Mouse (Mus musculus): Measurements from ENCODE around the gene Tbxas1. TPM values are rescaled to one million over a fixed set of nuclear protein-coding genes. Genes with fewer than 3 reads are reported as not detected.

The Tbxas1 gene
- polyA plus RNA-seq, 1 experiment from 2014 or later: 2.2 TPM

- no peaks in the 10 kb centered on the region for H3K27me3 ChIP-seq (ENCODE audit: control insufficient read depth, insufficient read depth, low read length)
- H3K27ac ChIP-seq: peak overlapping the region; percentile 51; the same call in 1 of the 2 replicates
- H3K4me2 ChIP-seq (replicated peaks): no peak overlapping the region
- DNase-seq (ENCODE audit: low spot score): no peak
- no peaks in the 10 kb centered on the region for H3K9me3 ChIP-seq (ENCODE audit: control insufficient read depth, low read length)
- 86% methylated on average over 12 of the region's 12 CpGs for WGBS
- no peaks in the 10 kb centered on the region for H3K36me3 ChIP-seq (replicated peaks; ENCODE audit: control insufficient read depth, insufficient read depth)
- no peak for ATAC-seq (ENCODE audit: low FRiP score)
- H3K4me3 ChIP-seq (replicated peaks; ENCODE audit: low read length): no peak overlapping the region
- peaks cover 6% of the 10 kb centered on the region for H3K4me1 ChIP-seq (replicated peaks; ENCODE audit: control insufficient read depth, insufficient read depth, low read length)
- no peak overlapping the region for H3K9ac ChIP-seq
These were observed 184.6 kb downstream of the Tbxas1 start for GRCm38 (mm10) chr6:39059547-39060497.

- 19% methylated on average over 4 of the region's 4 CpGs for WGBS
- no peak overlapping the region for H3K4me3 ChIP-seq (replicated peaks; ENCODE audit: low read length)
- DNase-seq (ENCODE audit: low spot score): no peak
- no peaks in the 10 kb centered on the region for H3K27me3 ChIP-seq (ENCODE audit: control insufficient read depth, insufficient read depth, low read length)
- no peak overlapping the region for H3K9ac ChIP-seq
- peak overlapping the region; percentile 51 for H3K27ac ChIP-seq
- H3K4me2 ChIP-seq (replicated peaks): no peak overlapping the region
- H3K36me3 ChIP-seq (replicated peaks; ENCODE audit: control insufficient read depth, insufficient read depth): no peaks in the 10 kb centered on the region
- H3K4me1 ChIP-seq (replicated peaks; ENCODE audit: control insufficient read depth, insufficient read depth, low read length): peaks cover 6% of the 10 kb centered on the region
- peak; percentile 35; the same call in 1 of the 2 replicates for ATAC-seq (ENCODE audit: low FRiP score)
- no peaks in the 10 kb centered on the region for H3K9me3 ChIP-seq (ENCODE audit: control insufficient read depth, low read length)
These were observed 186.0 kb downstream of the Tbxas1 start for GRCm38 (mm10) chr6:39061180-39061579.

- ATAC-seq (ENCODE audit: low FRiP score) (no peak), DNase-seq (ENCODE audit: low spot score) (no peak)
- no peaks in the 10 kb centered on the region for H3K36me3 ChIP-seq (replicated peaks; ENCODE audit: control insufficient read depth, insufficient read depth)
- peaks cover 6% of the 10 kb centered on the region for H3K4me1 ChIP-seq (replicated peaks; ENCODE audit: control insufficient read depth, insufficient read depth, low read length)
- no peak overlapping the region for H3K4me3 ChIP-seq (replicated peaks; ENCODE audit: low read length)
- H3K9me3 ChIP-seq (ENCODE audit: control insufficient read depth, low read length): no peaks in the 10 kb centered on the region
- H3K4me2 ChIP-seq (replicated peaks): no peak overlapping the region
- H3K27ac ChIP-seq: no peak overlapping the region
- no peaks in the 10 kb centered on the region for H3K27me3 ChIP-seq (ENCODE audit: control insufficient read depth, insufficient read depth, low read length)
- 56% methylated on average over 2 of the region's 2 CpGs for WGBS
- H3K9ac ChIP-seq: no peak overlapping the region
These were observed 188.3 kb downstream of the Tbxas1 start for GRCm38 (mm10) chr6:39063541-39063940.

- DNase-seq (ENCODE audit: low spot score): peak; percentile 96
- Histone ChIP-seq H3K4me3 (replicated peaks; ENCODE audit: low read length) (no peak overlapping the region), H3K9ac (no peak overlapping the region; the same call in 1 of the 2 replicates), H3K4me2 (replicated peaks) (no peak overlapping the region), H3K4me1 (replicated peaks; ENCODE audit: control insufficient read depth, insufficient read depth, low read length) (no peaks in the 10 kb centered on the region), H3K36me3 (replicated peaks; ENCODE audit: control insufficient read depth, insufficient read depth) (no peaks in the 10 kb centered on the region), H3K27ac (no peak overlapping the region), H3K9me3 (ENCODE audit: control insufficient read depth, low read length) (no peaks in the 10 kb centered on the region), H3K27me3 (ENCODE audit: control insufficient read depth, insufficient read depth, low read length) (no peaks in the 10 kb centered on the region)
- WGBS: 43% methylated on average over 12 of the region's 12 CpGs
- ATAC-seq (ENCODE audit: low FRiP score): peak; percentile 84
These were observed 191.9 kb downstream of the Tbxas1 start for GRCm38 (mm10) chr6:39066935-39067578.

GRCm38 (mm10) chr6:39072664-39073063, 197.5 kb downstream of the Tbxas1 start:
- no peak for DNase-seq (ENCODE audit: low spot score)
- WGBS: 40% methylated on average over 5 of the region's 5 CpGs
- Histone ChIP-seq H3K36me3 (replicated peaks; ENCODE audit: control insufficient read depth, insufficient read depth) (no peaks in the 10 kb centered on the region), H3K9me3 (ENCODE audit: control insufficient read depth, low read length) (no peaks in the 10 kb centered on the region), H3K27me3 (ENCODE audit: control insufficient read depth, insufficient read depth, low read length) (no peaks in the 10 kb centered on the region), H3K4me1 (replicated peaks; ENCODE audit: control insufficient read depth, insufficient read depth, low read length) (peaks cover 6% of the 10 kb centered on the region), H3K27ac (no peak overlapping the region), H3K4me3 (replicated peaks; ENCODE audit: low read length) (no peak overlapping the region), H3K9ac (no peak overlapping the region), H3K4me2 (replicated peaks) (no peak overlapping the region)
- ATAC-seq (ENCODE audit: low FRiP score): no peak

GRCm38 (mm10) chr6:39074186-39074585, 199.0 kb downstream of the Tbxas1 start:
- Histone ChIP-seq H3K27me3 (ENCODE audit: control insufficient read depth, insufficient read depth, low read length) (no peaks in the 10 kb centered on the region), H3K27ac (no peak overlapping the region), H3K4me3 (replicated peaks; ENCODE audit: low read length) (no peak overlapping the region), H3K4me2 (replicated peaks) (no peak overlapping the region), H3K9ac (no peak overlapping the region), H3K4me1 (replicated peaks; ENCODE audit: control insufficient read depth, insufficient read depth, low read length) (peaks cover 6% of the 10 kb centered on the region), H3K9me3 (ENCODE audit: control insufficient read depth, low read length) (no peaks in the 10 kb centered on the region), H3K36me3 (replicated peaks; ENCODE audit: control insufficient read depth, insufficient read depth) (no peaks in the 10 kb centered on the region)
- DNase-seq (ENCODE audit: low spot score): no peak
- no peak for ATAC-seq (ENCODE audit: low FRiP score)

- no peak overlapping the region for H3K9ac ChIP-seq
- DNase-seq (ENCODE audit: low spot score): no peak
- H3K27me3 ChIP-seq (ENCODE audit: control insufficient read depth, insufficient read depth, low read length): no peaks in the 10 kb centered on the region
- no peak overlapping the region for H3K4me2 ChIP-seq (replicated peaks)
- H3K9me3 ChIP-seq (ENCODE audit: control insufficient read depth, low read length): no peaks in the 10 kb centered on the region
- H3K4me1 ChIP-seq (replicated peaks; ENCODE audit: control insufficient read depth, insufficient read depth, low read length): peaks cover 6% of the 10 kb centered on the region
- no peaks in the 10 kb centered on the region for H3K36me3 ChIP-seq (replicated peaks; ENCODE audit: control insufficient read depth, insufficient read depth)
- no peak for ATAC-seq (ENCODE audit: low FRiP score)
- H3K4me3 ChIP-seq (replicated peaks; ENCODE audit: low read length): no peak overlapping the region
- H3K27ac ChIP-seq: no peak overlapping the region
These were observed 201.3 kb downstream of the Tbxas1 start for GRCm38 (mm10) chr6:39076498-39076897.

GRCm38 (mm10) chr6:39104631-39105030, 229.4 kb downstream of the Tbxas1 start:
- H3K9ac ChIP-seq: no peak overlapping the region
- no peaks in the 10 kb centered on the region for H3K4me1 ChIP-seq (replicated peaks; ENCODE audit: control insufficient read depth, insufficient read depth, low read length)
- no peak for DNase-seq (ENCODE audit: low spot score)
- no peaks in the 10 kb centered on the region for H3K36me3 ChIP-seq (replicated peaks; ENCODE audit: control insufficient read depth, insufficient read depth)
- no peak for ATAC-seq (ENCODE audit: low FRiP score)
- WGBS: 89% methylated on average over 4 of the region's 4 CpGs
- no peaks in the 10 kb centered on the region for H3K27me3 ChIP-seq (ENCODE audit: control insufficient read depth, insufficient read depth, low read length)
- H3K27ac ChIP-seq: no peak overlapping the region
- H3K9me3 ChIP-seq (ENCODE audit: control insufficient read depth, low read length): no peaks in the 10 kb centered on the region
- H3K4me2 ChIP-seq (replicated peaks): no peak overlapping the region
- H3K4me3 ChIP-seq (replicated peaks; ENCODE audit: low read length): no peak overlapping the region

GRCm38 (mm10) chr6:39106812-39107211, 231.6 kb downstream of the Tbxas1 start:
- Histone ChIP-seq H3K4me2 (replicated peaks) (no peak overlapping the region), H3K4me1 (replicated peaks; ENCODE audit: control insufficient read depth, insufficient read depth, low read length) (no peaks in the 10 kb centered on the region), H3K27me3 (ENCODE audit: control insufficient read depth, insufficient read depth, low read length) (no peaks in the 10 kb centered on the region), H3K4me3 (replicated peaks; ENCODE audit: low read length) (no peak overlapping the region), H3K9me3 (ENCODE audit: control insufficient read depth, low read length) (no peaks in the 10 kb centered on the region), H3K27ac (no peak overlapping the region), H3K9ac (no peak overlapping the region), H3K36me3 (replicated peaks; ENCODE audit: control insufficient read depth, insufficient read depth) (no peaks in the 10 kb centered on the region)
- ATAC-seq (ENCODE audit: low FRiP score) (no peak), DNase-seq (ENCODE audit: low spot score) (no peak)
- 57% methylated on average over 2 of the region's 2 CpGs for WGBS

All from hindbrain, embryonic 14.5 days (tissue).